Mouse (Mus musculus) cerebellum, adult 2 months (tissue): ENCODE measurements at regions not wholly inside any gene's neighbourhood (a gene's known extent, or its start where the extent isn't known, plus 50 kb on each side); places are given as distances from the start of the nearest gene placed in this dataset.

Experiments used
- CTCF ChIP-seq: fragments of 200-500 bp; IDR thresholded peaks from 2 replicates; pipeline ENCODE4 v1.5.1; 2011; ENCODE audit warnings: low read depth, mild to moderate bottlenecking, control low read depth, low read length, moderate library complexity, borderline replicate concordance; ENCODE audit not compliant: insufficient read depth
- POLR2A ChIP-seq: fragments of 200-500 bp; IDR thresholded peaks from 2 replicates; pipeline ENCODE4 v1.6.1; 2011; ENCODE audit warnings: low read length, control low read depth, borderline replicate concordance; ENCODE audit not compliant: insufficient read depth

DNA sequence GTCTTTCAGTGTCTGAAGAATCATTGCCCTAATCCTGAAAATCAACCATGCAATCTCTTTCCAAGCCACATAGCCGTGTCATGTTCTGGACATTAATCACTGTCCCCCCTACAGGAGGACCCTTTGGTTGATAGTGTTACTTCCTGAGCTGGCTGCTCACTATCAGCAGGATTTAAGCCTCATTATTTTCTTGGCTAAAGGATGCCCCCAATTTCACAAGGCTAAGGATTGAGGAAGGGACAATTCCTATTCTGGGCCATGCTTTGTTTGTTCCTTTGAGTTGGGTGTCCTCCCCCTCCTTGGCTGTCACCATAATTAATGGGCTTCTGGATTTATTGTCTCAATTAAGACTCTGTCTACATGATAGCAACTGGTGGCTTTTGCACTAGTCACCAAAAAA lies 241.9 kb downstream of the Ankrd16 start:
- no peak for TF ChIP-seq POLR2A
- TF ChIP-seq CTCF, result no peak
